Mouse (Mus musculus): ENCODE results near the gene Mad1l1. TPM values are rescaled to one million over a fixed set of nuclear protein-coding genes. Genes with fewer than 3 reads are reported as not detected.
"Not testable (repeated sequence)": the region's sequence is repeated elsewhere in the genome, so short reads cannot be mapped to it uniquely, and the experiment has no call there.

The Mad1l1 gene
- polyA plus RNA-seq, 1 experiment from 2014 or later: 44.8 TPM

DNA sequence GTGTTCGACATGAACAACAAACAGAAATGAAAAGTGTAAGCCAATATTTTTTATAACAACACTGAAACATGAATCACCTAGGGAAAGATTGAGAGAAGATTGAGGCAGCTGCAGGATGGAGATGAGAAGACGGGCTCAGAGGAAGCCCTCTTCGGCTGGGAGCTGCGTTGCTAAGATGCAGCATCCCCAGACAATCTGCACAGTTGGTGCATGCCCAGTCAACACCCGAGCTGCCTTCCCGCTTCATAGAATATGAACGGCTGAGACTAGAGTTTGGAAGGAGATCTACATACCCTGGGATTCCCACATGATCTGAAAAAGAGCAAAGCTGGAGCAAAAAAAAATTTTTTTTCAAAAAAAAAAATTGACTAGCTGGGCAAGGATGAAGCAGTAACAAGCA lies 302.6 kb downstream of the Mad1l1 start:
- no peak overlapping the region for H3K27ac ChIP-seq
- H3K9ac ChIP-seq: no peak overlapping the region
- H3K4me1 ChIP-seq: peaks cover 18% of the 10 kb centered on the region
- H3K27me3 ChIP-seq: no peaks in the 10 kb centered on the region
- 92% methylated on average over 7 of the region's 7 CpGs for WGBS
- H3K9me3 ChIP-seq (replicated peaks): no peaks in the 10 kb centered on the region
- no peak for ATAC-seq (ENCODE audit: low FRiP score)
- no peaks in the 10 kb centered on the region; the same call in 1 of the 2 replicates for H3K36me3 ChIP-seq
- no peak overlapping the region for H3K4me3 ChIP-seq
- H3K4me2 ChIP-seq (replicated peaks): no peak overlapping the region

DNA sequence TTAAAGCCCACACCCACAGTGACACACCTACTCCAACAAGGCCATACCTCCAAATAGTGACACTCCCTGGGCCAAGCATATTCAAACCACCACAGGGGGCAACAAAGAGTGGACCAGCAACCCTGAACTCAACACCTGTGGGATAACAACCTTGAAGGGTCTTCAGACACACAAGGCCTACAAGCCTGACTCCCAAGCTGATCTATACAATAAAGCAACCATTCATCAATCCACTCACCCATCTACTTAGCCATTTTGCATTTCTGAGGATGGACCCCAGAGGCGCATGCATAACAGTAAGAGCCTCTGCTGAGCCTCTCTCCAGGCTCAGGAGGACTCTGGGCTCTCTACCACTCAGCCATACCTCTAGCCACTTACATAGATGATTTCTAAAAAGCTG lies 304.5 kb downstream of the Mad1l1 start:
- Histone ChIP-seq H3K27me3 (no peaks in the 10 kb centered on the region), H3K36me3 (no peaks in the 10 kb centered on the region), H3K9ac (no peak overlapping the region), H3K9me3 (replicated peaks) (no peaks in the 10 kb centered on the region), H3K27ac (no peak overlapping the region), H3K4me2 (replicated peaks) (no peak overlapping the region), H3K4me1 (peaks cover 10% of the 10 kb centered on the region), H3K4me3 (no peak overlapping the region)
- 89% methylated on average over 1 of the region's 1 CpGs for WGBS
- no peak for ATAC-seq (ENCODE audit: low FRiP score)

DNA sequence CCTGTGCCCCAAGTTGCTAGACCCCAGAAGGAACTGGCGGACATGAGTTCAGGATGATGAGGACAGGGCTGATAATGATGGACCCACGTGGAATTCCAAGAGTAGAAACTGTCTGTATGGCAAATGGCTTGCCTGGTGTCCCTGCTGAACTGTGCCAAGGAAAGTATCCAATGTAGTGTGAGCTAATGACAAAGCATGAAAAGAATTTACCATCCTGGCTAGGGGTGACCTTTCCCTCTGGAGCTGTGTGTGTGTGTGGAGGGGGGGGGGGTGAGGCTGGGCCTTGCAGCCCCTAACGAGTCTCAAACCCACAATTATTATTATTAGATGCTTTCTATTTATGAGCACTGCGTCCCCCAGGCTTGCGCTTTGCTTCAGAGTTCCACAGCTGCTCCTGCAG lies 307.7 kb downstream of the Mad1l1 start:
- Histone ChIP-seq H3K4me1 (peaks cover 5% of the 10 kb centered on the region; the same call in 1 of the 2 replicates), H3K9ac (no peak overlapping the region), H3K36me3 (no peaks in the 10 kb centered on the region), H3K4me3 (no peak overlapping the region), H3K4me2 (replicated peaks) (no peak overlapping the region), H3K9me3 (replicated peaks) (no peaks in the 10 kb centered on the region), H3K27me3 (no peaks in the 10 kb centered on the region), H3K27ac (no peak overlapping the region)
- 73% methylated on average over 5 of the region's 5 CpGs for WGBS
- no peak for ATAC-seq (ENCODE audit: low FRiP score)

DNA sequence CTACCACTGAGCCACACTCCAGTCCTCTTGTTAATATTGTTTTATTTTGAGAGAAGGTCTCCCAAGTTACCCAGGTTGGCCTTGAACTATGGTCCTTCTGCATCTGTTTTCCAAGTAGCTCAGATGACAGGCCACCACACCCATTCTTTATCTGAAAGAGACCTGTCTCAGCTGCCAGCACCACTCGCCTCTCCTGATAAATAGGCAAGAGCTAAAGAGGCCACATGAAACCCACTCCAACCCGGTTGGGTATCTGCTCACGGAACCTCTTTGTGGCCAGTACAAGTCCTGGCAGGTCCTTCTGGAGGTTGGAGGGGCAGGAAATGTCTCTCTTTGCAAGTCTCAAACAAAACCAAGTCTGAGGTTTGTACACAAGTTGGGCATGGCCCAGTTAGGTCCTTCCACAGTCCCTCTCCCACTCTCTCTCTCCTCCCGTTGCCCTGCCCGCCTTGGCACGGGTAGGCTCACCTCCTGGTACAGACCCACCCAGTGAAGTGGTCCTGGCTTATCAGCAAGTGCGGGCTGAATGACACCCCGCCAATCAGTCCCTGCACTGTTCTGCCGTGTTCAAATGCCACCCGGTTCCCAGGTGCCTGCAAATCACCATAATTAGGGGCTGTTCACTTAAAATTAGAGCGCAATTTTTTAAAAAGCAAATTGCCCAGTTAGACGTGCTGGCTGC lies 308.9 kb downstream of the Mad1l1 start:
- no peak for ATAC-seq (ENCODE audit: low FRiP score)
- H3K4me3 ChIP-seq: no peak overlapping the region
- H3K9me3 ChIP-seq (replicated peaks): no peaks in the 10 kb centered on the region
- no peaks in the 10 kb centered on the region for H3K27me3 ChIP-seq
- H3K4me1 ChIP-seq: peaks cover 7% of the 10 kb centered on the region; the same call in 1 of the 2 replicates
- no peak overlapping the region for H3K9ac ChIP-seq
- H3K27ac ChIP-seq: no peak overlapping the region
- WGBS: 92% methylated on average over 12 of the region's 12 CpGs
- H3K36me3 ChIP-seq: no peaks in the 10 kb centered on the region
- H3K4me2 ChIP-seq (replicated peaks): no peak overlapping the region

DNA sequence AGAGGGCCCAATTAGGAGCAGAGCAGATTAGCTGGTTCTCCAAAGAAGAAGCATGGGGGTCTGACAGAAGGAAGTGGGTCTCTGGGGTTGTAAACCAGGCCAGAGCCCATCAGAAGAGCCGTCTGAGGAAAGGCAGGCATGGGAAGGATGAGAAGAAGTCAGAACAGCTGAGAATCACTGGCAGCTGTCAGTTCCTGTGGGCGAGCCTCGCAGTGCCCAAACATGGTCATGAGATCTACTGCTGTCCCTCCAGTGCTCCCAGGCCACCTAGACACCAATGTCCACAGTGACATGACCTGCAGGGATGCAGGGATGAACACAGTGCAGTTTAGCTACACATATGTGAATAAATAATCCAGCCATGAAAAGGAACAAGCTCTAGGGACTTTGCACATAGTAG lies 310.9 kb downstream of the Mad1l1 start:
- no peak overlapping the region for H3K9ac ChIP-seq
- no peaks in the 10 kb centered on the region for H3K27me3 ChIP-seq
- no peak overlapping the region for H3K4me3 ChIP-seq
- no peak for ATAC-seq (ENCODE audit: low FRiP score)
- no peaks in the 10 kb centered on the region for H3K36me3 ChIP-seq
- no peaks in the 10 kb centered on the region for H3K9me3 ChIP-seq (replicated peaks)
- H3K4me2 ChIP-seq (replicated peaks): no peak overlapping the region
- H3K4me1 ChIP-seq: peaks cover 7% of the 10 kb centered on the region; the same call in 1 of the 2 replicates
- WGBS: 90% methylated on average over 3 of the region's 3 CpGs
- H3K27ac ChIP-seq: no peak overlapping the region

DNA sequence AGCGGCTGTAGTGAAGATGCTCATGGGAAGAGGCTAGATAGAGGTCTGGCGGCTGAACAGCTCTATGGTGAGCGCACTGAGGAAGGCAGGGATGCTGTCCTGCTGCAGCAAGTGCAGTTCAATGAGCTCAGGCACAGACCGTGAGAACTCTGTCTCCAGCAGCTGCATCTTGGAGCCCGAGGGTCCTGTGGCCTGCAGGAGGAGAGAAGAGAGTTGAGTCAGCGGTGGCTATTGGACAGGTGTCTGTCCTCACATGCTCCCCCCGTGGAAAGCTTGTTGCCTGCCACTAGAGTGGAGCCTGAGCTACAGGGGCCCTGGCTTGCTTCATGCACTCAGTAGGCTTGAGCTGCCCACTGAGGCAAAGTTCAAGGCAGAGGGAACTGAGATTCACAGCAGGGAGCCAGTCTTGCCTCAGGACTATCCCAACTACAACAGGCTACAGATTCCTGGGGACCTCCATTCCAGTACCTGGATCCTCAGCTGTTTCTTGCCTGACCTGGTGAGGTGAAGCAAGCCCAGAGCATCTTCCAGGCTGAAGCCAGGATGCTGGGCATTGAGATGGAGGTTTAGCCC lies 312.2 kb downstream of the Mad1l1 start:
- H3K36me3 ChIP-seq: no peaks in the 10 kb centered on the region
- WGBS: 77% methylated on average over 7 of the region's 7 CpGs
- H3K9ac ChIP-seq: no peak overlapping the region

DNA sequence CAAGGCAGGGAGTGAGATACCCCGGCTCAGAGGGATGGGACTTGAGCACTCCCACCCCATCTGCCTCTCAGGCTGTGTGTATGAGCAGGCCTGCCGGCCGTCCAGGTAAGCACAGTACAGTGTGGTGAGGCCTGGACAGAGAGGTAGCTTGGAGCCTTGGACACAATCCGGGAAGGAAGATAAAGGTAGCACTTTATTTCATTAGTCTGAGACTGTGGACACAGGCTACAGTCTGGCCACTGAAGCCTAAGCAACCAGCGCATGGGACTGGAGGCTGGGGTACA lies 312.9 kb downstream of the Mad1l1 start:
- H3K36me3 ChIP-seq: no peaks in the 10 kb centered on the region
- H3K9me3 ChIP-seq (replicated peaks): no peaks in the 10 kb centered on the region
- H3K4me3 ChIP-seq: no peak overlapping the region
- H3K9ac ChIP-seq: no peak overlapping the region
- no peak overlapping the region for H3K4me2 ChIP-seq (replicated peaks)
- no peaks in the 10 kb centered on the region for H3K27me3 ChIP-seq
- no peak for ATAC-seq (ENCODE audit: low FRiP score)
- 75% methylated on average over 5 of the region's 5 CpGs for WGBS
- H3K4me1 ChIP-seq: peaks cover 3% of the 10 kb centered on the region; the same call in 1 of the 2 replicates
- H3K27ac ChIP-seq: no peak overlapping the region

More for the DNA sequence above, 312.2 kb downstream of the Mad1l1 start:
- Histone ChIP-seq H3K27ac (no peak overlapping the region), H3K4me3 (no peak overlapping the region), H3K9me3 (replicated peaks) (no peaks in the 10 kb centered on the region), H3K4me2 (replicated peaks) (no peak overlapping the region), H3K27me3 (no peaks in the 10 kb centered on the region), H3K4me1 (peaks cover 7% of the 10 kb centered on the region; the same call in 1 of the 2 replicates)
- no peak for ATAC-seq (ENCODE audit: low FRiP score)

DNA sequence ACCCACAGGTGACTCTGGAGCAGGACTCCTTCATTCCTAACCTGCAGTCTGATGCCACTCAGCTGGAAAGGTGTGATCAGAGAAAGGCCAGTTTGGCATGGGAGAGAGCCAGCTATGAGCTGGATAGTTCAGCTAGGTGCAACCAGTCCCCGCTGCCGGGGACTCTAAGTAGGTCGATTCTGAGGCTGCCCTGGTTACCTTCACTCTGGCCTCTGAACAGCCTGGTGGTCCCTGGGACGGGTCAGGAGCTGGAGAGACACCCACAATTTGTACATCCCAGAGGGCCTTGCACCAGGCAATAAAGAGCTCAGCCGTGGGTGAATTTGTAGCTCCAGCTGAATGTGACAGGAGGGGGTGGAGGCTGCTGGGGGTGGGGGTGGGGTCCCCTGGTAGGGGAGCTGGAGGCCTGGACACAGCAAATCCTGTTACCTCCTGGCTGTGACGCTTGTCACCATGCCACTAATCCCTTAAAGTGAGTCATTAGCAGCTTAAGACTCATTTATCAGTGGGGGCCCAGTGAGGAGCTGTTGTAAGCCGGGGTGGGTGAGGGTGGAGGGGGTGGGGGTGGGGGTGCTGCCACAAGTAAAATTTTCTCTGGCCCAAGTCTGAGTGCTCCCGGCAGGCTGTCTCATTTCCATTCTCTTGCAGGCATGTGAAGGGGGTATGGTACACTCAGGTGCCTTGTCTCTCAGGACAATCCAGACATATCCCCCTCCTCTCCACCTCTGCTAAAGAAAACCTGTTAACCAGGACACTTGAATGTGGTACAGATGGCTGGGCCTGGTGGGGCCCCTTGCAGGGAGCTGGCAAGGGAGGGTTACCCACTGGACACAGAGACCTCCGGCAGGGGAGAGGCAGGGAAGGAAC lies 313.5 kb downstream of the Mad1l1 start:
- WGBS: 58% methylated on average over 9 of the region's 9 CpGs
- H3K27me3 ChIP-seq: no peaks in the 10 kb centered on the region

DNA sequence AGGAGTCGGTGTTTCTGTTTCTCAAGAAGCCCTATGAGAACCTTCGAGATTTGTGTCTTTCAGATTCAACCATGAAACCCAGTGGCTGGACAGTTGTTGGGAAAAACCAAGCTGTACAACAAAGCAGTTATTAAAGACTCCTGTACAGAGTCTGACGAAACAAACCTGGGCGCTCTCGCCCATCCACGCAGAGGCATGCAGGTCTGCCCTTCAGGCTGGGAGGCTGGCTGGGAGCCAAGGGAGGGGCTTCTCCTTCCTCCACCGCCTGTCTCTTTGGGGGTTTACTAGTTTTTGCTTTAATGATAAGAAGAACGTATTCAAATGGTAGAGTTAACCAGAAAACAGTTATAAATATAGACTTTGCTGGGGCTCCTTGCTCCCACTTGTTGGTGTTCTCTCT lies 314.5 kb downstream of the Mad1l1 start:
- no peak for ATAC-seq (ENCODE audit: low FRiP score)
- no peaks in the 10 kb centered on the region for H3K9me3 ChIP-seq (replicated peaks)
- H3K9ac ChIP-seq: no peak overlapping the region; the same call in 1 of the 2 replicates
- H3K27me3 ChIP-seq: no peaks in the 10 kb centered on the region
- WGBS: 78% methylated on average over 8 of the region's 8 CpGs
- H3K4me3 ChIP-seq: no peak overlapping the region
- H3K4me2 ChIP-seq (replicated peaks): no peak overlapping the region
- no peaks in the 10 kb centered on the region for H3K36me3 ChIP-seq
- peaks cover 5% of the 10 kb centered on the region; the same call in 1 of the 2 replicates for H3K4me1 ChIP-seq
- no peak overlapping the region for H3K27ac ChIP-seq

More for the DNA sequence above, 313.5 kb downstream of the Mad1l1 start:
- no peak overlapping the region for H3K27ac ChIP-seq
- peak; percentile 22; the same call in 1 of the 2 replicates for ATAC-seq (ENCODE audit: low FRiP score)
- no peaks in the 10 kb centered on the region for H3K36me3 ChIP-seq
- no peak overlapping the region for H3K4me3 ChIP-seq
- H3K9me3 ChIP-seq (replicated peaks): no peaks in the 10 kb centered on the region
- no peak overlapping the region for H3K4me2 ChIP-seq (replicated peaks)
- no peak overlapping the region for H3K9ac ChIP-seq
- peaks cover 3% of the 10 kb centered on the region; the same call in 1 of the 2 replicates for H3K4me1 ChIP-seq

DNA sequence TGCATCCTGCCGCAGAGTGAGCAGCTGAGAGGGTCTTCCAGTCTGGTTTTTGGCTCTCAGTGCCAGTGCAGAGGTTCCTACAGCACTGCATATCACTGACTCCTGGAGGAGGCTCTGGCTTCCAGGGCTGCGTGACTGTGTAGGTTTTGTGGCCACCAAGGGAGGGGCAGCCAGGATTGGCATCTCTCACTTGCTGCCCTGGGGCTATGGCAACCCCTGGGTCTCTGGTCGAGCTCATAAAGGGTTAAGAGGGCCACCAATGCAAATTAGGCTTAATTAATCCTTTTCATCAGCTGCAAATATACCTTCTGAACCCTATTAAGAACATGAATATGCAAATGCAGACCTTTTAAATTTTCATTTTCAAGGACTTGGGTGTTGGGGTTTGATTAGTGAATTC lies 318.8 kb downstream of the Mad1l1 start:
- no peak for ATAC-seq (ENCODE audit: low FRiP score)
- Histone ChIP-seq H3K9me3 (replicated peaks) (no peaks in the 10 kb centered on the region), H3K27ac (peak overlapping the region; percentile 30; the same call in 1 of the 2 replicates), H3K4me2 (replicated peaks) (no peak overlapping the region), H3K27me3 (no peaks in the 10 kb centered on the region), H3K9ac (no peak overlapping the region), H3K4me1 (0 out of 2 replicates have a peak, but pooled peaks cover 3% of the 10 kb centered on the region), H3K4me3 (no peak overlapping the region), H3K36me3 (no peaks in the 10 kb centered on the region)
- WGBS: 44% methylated on average over 3 of the region's 3 CpGs

DNA sequence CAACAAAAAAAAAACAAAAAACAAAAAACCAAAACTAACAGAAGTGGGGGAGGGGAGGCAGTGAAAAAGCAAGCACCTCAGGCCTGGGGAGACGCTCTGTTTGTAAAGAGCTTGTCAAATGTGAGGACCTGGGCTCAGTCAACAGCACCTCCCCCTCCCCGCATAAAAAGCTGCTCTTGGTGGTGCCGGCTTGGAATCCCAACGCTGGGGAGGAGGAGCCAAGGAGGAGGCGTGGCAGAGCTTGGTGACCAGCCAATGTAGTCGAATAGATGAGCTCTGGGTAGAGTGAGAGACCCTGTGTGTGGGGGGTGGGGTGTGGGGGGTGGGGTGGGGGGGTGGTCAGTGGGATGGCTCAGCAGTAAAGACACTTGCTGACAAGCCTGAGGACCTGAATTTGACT lies 322.4 kb downstream of the Mad1l1 start:
- Histone ChIP-seq H3K9me3 (replicated peaks) (no peaks in the 10 kb centered on the region), H3K27ac (0 out of 2 replicates have a peak overlapping the region, but pooled peaks have one; percentile 9), H3K4me2 (replicated peaks) (no peak overlapping the region), H3K4me1 (0 out of 2 replicates have a peak, but pooled peaks cover 3% of the 10 kb centered on the region), H3K27me3 (no peaks in the 10 kb centered on the region), H3K9ac (no peak overlapping the region), H3K36me3 (no peaks in the 10 kb centered on the region), H3K4me3 (no peak overlapping the region)
- ATAC-seq (ENCODE audit: low FRiP score): no peak
- WGBS: 25% methylated on average over 6 of the region's 6 CpGs

DNA sequence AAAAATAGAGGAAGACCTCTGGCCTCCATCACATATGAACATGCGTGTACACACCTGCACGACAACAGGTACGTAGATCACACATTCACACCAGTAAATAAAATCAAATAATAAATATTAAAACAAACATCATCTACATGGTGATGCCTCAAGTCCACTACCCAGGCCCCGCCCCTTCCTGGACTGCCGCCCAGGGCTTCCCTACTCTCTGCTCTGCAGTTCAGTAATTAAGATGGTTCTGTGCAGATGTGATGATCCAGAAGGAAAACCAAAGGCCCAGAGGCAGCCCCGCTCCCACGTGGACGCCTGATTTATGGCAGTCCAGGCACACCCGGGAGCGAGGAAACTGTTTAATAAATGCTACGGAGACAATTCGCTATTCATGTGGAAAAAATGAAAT lies 323.0 kb downstream of the Mad1l1 start:
- H3K4me2 ChIP-seq (replicated peaks); H3K4me3 ChIP-seq; ATAC-seq (ENCODE audit: low FRiP score); H3K9ac ChIP-seq; H3K9me3 ChIP-seq (replicated peaks); H3K27ac ChIP-seq; H3K36me3 ChIP-seq; H3K4me1 ChIP-seq; H3K27me3 ChIP-seq: not testable (repeated sequence)
- 67% methylated on average over 12 of the region's 12 CpGs for WGBS

Measured in hindbrain, embryonic 12.5 days (tissue).